Mouse (Mus musculus) heart, adult 2 months (tissue): ENCODE measurements around the gene R3hdml.
A peak's percentile ranks its signal among the peaks of the same experiment; 100 is the strongest.

Experiments
- CTCF ChIP-seq: fragments of 200-600 bp; IDR thresholded peaks from 2 replicates; pipeline ENCODE4 v1.8.1; 2022; ENCODE audit warnings: antibody characterized with exemption, mild to moderate bottlenecking, moderate library complexity
- POLR2A ChIP-seq: fragments of 200-500 bp; IDR thresholded peaks from 2 replicates; pipeline ENCODE4 v1.6.1; 2011; ENCODE audit warnings: mild to moderate bottlenecking, low read depth, low read length, control low read depth; ENCODE audit not compliant: insufficient read depth

DNA sequence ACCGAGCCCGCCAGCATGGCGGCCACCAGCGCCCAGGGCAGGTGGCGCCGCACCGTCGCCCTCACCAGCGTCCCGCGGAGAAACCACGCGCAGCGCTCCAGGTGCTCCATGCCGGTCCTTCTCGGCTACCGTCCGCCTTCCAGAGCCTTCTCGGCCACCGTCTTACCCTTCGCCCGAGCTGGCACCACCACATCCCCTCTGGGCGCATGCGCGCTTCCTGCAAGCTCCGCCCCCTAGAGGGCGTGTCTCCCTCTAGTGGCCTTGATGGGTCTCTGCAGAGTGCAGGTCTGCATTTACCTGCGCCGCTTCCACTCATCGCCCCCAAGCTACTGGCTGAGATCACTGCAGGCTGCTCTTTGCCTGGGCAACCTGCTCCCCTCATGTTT lies 19.7 kb upstream of the R3hdml start, which contains the start of gene Fitm2:
- peak; percentile 99 for TF ChIP-seq CTCF
- peak; percentile 73 for TF ChIP-seq POLR2A
